Mouse (Mus musculus): ENCODE data around the gene Gm20388. TPM values are rescaled to one million over a fixed set of nuclear protein-coding genes. Genes with fewer than 3 reads are reported as not detected.

Gene Gm20388
- polyA plus RNA-seq, 1 experiment from 2014 or later = not detected

GRCm38 (mm10) chr8:120302941-120303675, 392.5 kb downstream of the Gm20388 start:
- no peak overlapping the region for H3K27ac ChIP-seq (ENCODE audit: low read length)
- peaks cover 37% of the 10 kb centered on the region for H3K4me1 ChIP-seq (replicated peaks; ENCODE audit: control insufficient read depth, insufficient read depth, low read length)
- no peaks in the 10 kb centered on the region for H3K36me3 ChIP-seq (ENCODE audit: control insufficient read depth, insufficient read depth, low read length)
- ATAC-seq (ENCODE audit: low read depth) = no peak
- no peak overlapping the region for H3K4me2 ChIP-seq (ENCODE audit: low read depth, low read length)
- H3K27me3 ChIP-seq (ENCODE audit: control insufficient read depth, insufficient read depth, low read depth, low read length) = no peaks in the 10 kb centered on the region
- H3K9me3 ChIP-seq (ENCODE audit: control insufficient read depth, low read length) = no peaks in the 10 kb centered on the region
- peak overlapping the region; percentile 23; the same call in 1 of the 2 replicates for H3K9ac ChIP-seq (ENCODE audit: low read length)
- H3K4me3 ChIP-seq (ENCODE audit: low read length) = no peak overlapping the region
- 70% methylated on average over 11 of the region's 11 CpGs for WGBS

- Histone ChIP-seq H3K27me3 (ENCODE audit: control insufficient read depth, insufficient read depth, low read depth, low read length) (no peaks in the 10 kb centered on the region), H3K9me3 (ENCODE audit: control insufficient read depth, low read length) (no peaks in the 10 kb centered on the region), H3K9ac (ENCODE audit: low read length) (peak overlapping the region; percentile 23; the same call in 1 of the 2 replicates), H3K4me3 (ENCODE audit: low read length) (no peak overlapping the region), H3K36me3 (ENCODE audit: control insufficient read depth, insufficient read depth, low read length) (no peaks in the 10 kb centered on the region), H3K27ac (ENCODE audit: low read length) (no peak overlapping the region), H3K4me2 (ENCODE audit: low read depth, low read length) (no peak overlapping the region), H3K4me1 (replicated peaks; ENCODE audit: control insufficient read depth, insufficient read depth, low read length) (peaks cover 37% of the 10 kb centered on the region)
- WGBS = 59% methylated on average over 9 of the region's 9 CpGs
- ATAC-seq (ENCODE audit: low read depth) = no peak
Measured at GRCm38 (mm10) chr8:120304097-120304496, 393.5 kb downstream of the Gm20388 start.

GRCm38 (mm10) chr8:120305800-120306385, 395.3 kb downstream of the Gm20388 start:
- Histone ChIP-seq H3K4me2 (ENCODE audit: low read depth, low read length) (no peak overlapping the region), H3K4me1 (replicated peaks; ENCODE audit: control insufficient read depth, insufficient read depth, low read length) (peaks cover 35% of the 10 kb centered on the region), H3K4me3 (ENCODE audit: low read length) (no peak overlapping the region), H3K27ac (ENCODE audit: low read length) (no peak overlapping the region), H3K9me3 (ENCODE audit: control insufficient read depth, low read length) (no peaks in the 10 kb centered on the region), H3K9ac (ENCODE audit: low read length) (no peak overlapping the region), H3K27me3 (ENCODE audit: control insufficient read depth, insufficient read depth, low read depth, low read length) (no peaks in the 10 kb centered on the region), H3K36me3 (ENCODE audit: control insufficient read depth, insufficient read depth, low read length) (no peaks in the 10 kb centered on the region)
- no peak for ATAC-seq (ENCODE audit: low read depth)
- 80% methylated on average over 10 of the region's 10 CpGs for WGBS

GRCm38 (mm10) chr8:120307103-120307502, 396.5 kb downstream of the Gm20388 start:
- 16% methylated on average over 16 of the region's 16 CpGs for WGBS
- Histone ChIP-seq H3K4me3 (ENCODE audit: low read length) (no peak overlapping the region), H3K4me2 (ENCODE audit: low read depth, low read length) (no peak overlapping the region), H3K27ac (ENCODE audit: low read length) (no peak overlapping the region), H3K9me3 (ENCODE audit: control insufficient read depth, low read length) (no peaks in the 10 kb centered on the region), H3K4me1 (replicated peaks; ENCODE audit: control insufficient read depth, insufficient read depth, low read length) (peaks cover 31% of the 10 kb centered on the region), H3K27me3 (ENCODE audit: control insufficient read depth, insufficient read depth, low read depth, low read length) (no peaks in the 10 kb centered on the region), H3K36me3 (ENCODE audit: control insufficient read depth, insufficient read depth, low read length) (no peaks in the 10 kb centered on the region), H3K9ac (ENCODE audit: low read length) (no peak overlapping the region)
- ATAC-seq (ENCODE audit: low read depth) = no peak

- Histone ChIP-seq H3K9ac (ENCODE audit: low read length) (no peak overlapping the region), H3K27ac (ENCODE audit: low read length) (no peak overlapping the region), H3K27me3 (ENCODE audit: control insufficient read depth, insufficient read depth, low read depth, low read length) (no peaks in the 10 kb centered on the region), H3K9me3 (ENCODE audit: control insufficient read depth, low read length) (no peaks in the 10 kb centered on the region), H3K36me3 (ENCODE audit: control insufficient read depth, insufficient read depth, low read length) (no peaks in the 10 kb centered on the region), H3K4me2 (ENCODE audit: low read depth, low read length) (no peak overlapping the region), H3K4me1 (replicated peaks; ENCODE audit: control insufficient read depth, insufficient read depth, low read length) (peaks cover 31% of the 10 kb centered on the region), H3K4me3 (ENCODE audit: low read length) (no peak overlapping the region)
- no peak for ATAC-seq (ENCODE audit: low read depth)
- 46% methylated on average over 11 of the region's 11 CpGs for WGBS
Measured at GRCm38 (mm10) chr8:120307528-120307927, 396.9 kb downstream of the Gm20388 start.

- no peak overlapping the region for H3K9ac ChIP-seq (ENCODE audit: low read length)
- no peaks in the 10 kb centered on the region for H3K36me3 ChIP-seq (ENCODE audit: control insufficient read depth, insufficient read depth, low read length)
- H3K4me1 ChIP-seq (replicated peaks; ENCODE audit: control insufficient read depth, insufficient read depth, low read length) = peaks cover 31% of the 10 kb centered on the region
- peak overlapping the region; percentile 34; the same call in 1 of the 2 replicates for H3K27ac ChIP-seq (ENCODE audit: low read length)
- H3K4me3 ChIP-seq (ENCODE audit: low read length) = no peak overlapping the region
- 60% methylated on average over 8 of the region's 8 CpGs for WGBS
- ATAC-seq (ENCODE audit: low read depth) = no peak
- H3K27me3 ChIP-seq (ENCODE audit: control insufficient read depth, insufficient read depth, low read depth, low read length) = no peaks in the 10 kb centered on the region
- H3K4me2 ChIP-seq (ENCODE audit: low read depth, low read length) = no peak overlapping the region
- no peaks in the 10 kb centered on the region for H3K9me3 ChIP-seq (ENCODE audit: control insufficient read depth, low read length)
Measured at GRCm38 (mm10) chr8:120308131-120308530, 397.5 kb downstream of the Gm20388 start.

GRCm38 (mm10) chr8:120308553-120308952, 397.9 kb downstream of the Gm20388 start:
- H3K27me3 ChIP-seq (ENCODE audit: control insufficient read depth, insufficient read depth, low read depth, low read length) = no peaks in the 10 kb centered on the region
- peaks cover 31% of the 10 kb centered on the region for H3K4me1 ChIP-seq (replicated peaks; ENCODE audit: control insufficient read depth, insufficient read depth, low read length)
- ATAC-seq (ENCODE audit: low read depth) = no peak
- H3K9me3 ChIP-seq (ENCODE audit: control insufficient read depth, low read length) = no peaks in the 10 kb centered on the region
- no peak overlapping the region for H3K4me2 ChIP-seq (ENCODE audit: low read depth, low read length)
- H3K36me3 ChIP-seq (ENCODE audit: control insufficient read depth, insufficient read depth, low read length) = no peaks in the 10 kb centered on the region
- no peak overlapping the region for H3K9ac ChIP-seq (ENCODE audit: low read length)
- WGBS = 56% methylated on average over 9 of the region's 9 CpGs
- H3K27ac ChIP-seq (ENCODE audit: low read length) = peak overlapping the region; percentile 34; the same call in 1 of the 2 replicates
- no peak overlapping the region for H3K4me3 ChIP-seq (ENCODE audit: low read length)

GRCm38 (mm10) chr8:120309326-120309725, 398.7 kb downstream of the Gm20388 start:
- Histone ChIP-seq H3K27ac (ENCODE audit: low read length) (peak overlapping the region; percentile 44), H3K9me3 (ENCODE audit: control insufficient read depth, low read length) (no peaks in the 10 kb centered on the region), H3K4me1 (replicated peaks; ENCODE audit: control insufficient read depth, insufficient read depth, low read length) (peaks cover 30% of the 10 kb centered on the region), H3K9ac (ENCODE audit: low read length) (no peak overlapping the region), H3K27me3 (ENCODE audit: control insufficient read depth, insufficient read depth, low read depth, low read length) (no peaks in the 10 kb centered on the region), H3K36me3 (ENCODE audit: control insufficient read depth, insufficient read depth, low read length) (no peaks in the 10 kb centered on the region), H3K4me2 (ENCODE audit: low read depth, low read length) (no peak overlapping the region), H3K4me3 (ENCODE audit: low read length) (no peak overlapping the region)
- WGBS = 39% methylated on average over 18 of the region's 18 CpGs
- peak; percentile 93 for ATAC-seq (ENCODE audit: low read depth)

GRCm38 (mm10) chr8:120310063-120310462, 399.4 kb downstream of the Gm20388 start:
- peaks cover 27% of the 10 kb centered on the region for H3K4me1 ChIP-seq (replicated peaks; ENCODE audit: control insufficient read depth, insufficient read depth, low read length)
- H3K9ac ChIP-seq (ENCODE audit: low read length) = no peak overlapping the region
- 46% methylated on average over 5 of the region's 5 CpGs for WGBS
- no peaks in the 10 kb centered on the region for H3K9me3 ChIP-seq (ENCODE audit: control insufficient read depth, low read length)
- no peak for ATAC-seq (ENCODE audit: low read depth)
- no peak overlapping the region for H3K4me3 ChIP-seq (ENCODE audit: low read length)
- H3K27ac ChIP-seq (ENCODE audit: low read length) = no peak overlapping the region; the same call in 1 of the 2 replicates
- H3K4me2 ChIP-seq (ENCODE audit: low read depth, low read length) = no peak overlapping the region
- H3K27me3 ChIP-seq (ENCODE audit: control insufficient read depth, insufficient read depth, low read depth, low read length) = no peaks in the 10 kb centered on the region
- H3K36me3 ChIP-seq (ENCODE audit: control insufficient read depth, insufficient read depth, low read length) = no peaks in the 10 kb centered on the region
